28 mouse cellular contexts compared by ENCODE assay signal in the genomic region with DNA sequence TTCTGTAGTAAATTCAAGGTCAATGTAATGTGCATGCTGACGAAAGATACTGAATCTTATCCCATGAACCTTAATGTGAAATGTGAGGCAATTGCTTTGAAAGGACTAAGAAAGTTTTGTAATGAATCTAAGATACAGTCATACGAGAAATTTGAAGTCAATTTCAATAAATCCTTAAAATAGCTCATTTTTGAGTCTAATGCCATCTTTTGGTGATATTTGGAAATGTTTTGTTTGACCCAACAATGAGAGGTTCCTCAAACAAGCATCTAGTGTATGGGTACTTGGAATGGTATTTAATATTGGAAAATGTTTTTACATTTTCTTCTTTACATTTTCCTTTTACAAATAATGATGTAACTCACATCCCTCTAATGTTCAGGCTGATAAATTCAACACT.
"Had no signal": no experiment of that assay in that cellular context is flagged by ENCODE, and none has a peak within 500 bp of the region (broad histone marks: within the 10 kb centered on the region; RNA-seq: fewer than 3 reads in every experiment).

No protein-coding gene starts in this region.

- H3K27me3 ChIP-seq: heart, embryonic 12.5 days; heart, embryonic 13.5 days; heart, embryonic 15.5 days; hindbrain, embryonic 12.5 days; hindbrain, embryonic 13.5 days; hindbrain, embryonic 15.5 days; intestine, embryonic 15.5 days; kidney, embryonic 15.5 days had no signal

- H3K36me3 ChIP-seq: heart, embryonic 12.5 days; heart, embryonic 13.5 days; heart, embryonic 15.5 days; hindbrain, embryonic 10.5 days; hindbrain, embryonic 12.5 days; hindbrain, embryonic 13.5 days; hindbrain, embryonic 15.5 days; intestine, embryonic 15.5 days; kidney, embryonic 15.5 days had no signal

- DNase-seq: heart, postnatal 10 days; heart, postnatal 14 days; heart, postnatal 36 days; heart, postnatal 4 days; kidney, adult 11 months; kidney, adult 18-20 months; kidney, adult 2 months; kidney, adult 8-10 months; kidney, adult 9 months; kidney, postnatal 10 days; kidney, postnatal 14 days; kidney, postnatal 25 days; kidney, postnatal 36 days; kidney, postnatal 4 days; layer of hippocampus, postnatal 36 days had no signal

- H3K9ac ChIP-seq: heart, embryonic 12.5 days; heart, embryonic 13.5 days; heart, embryonic 15.5 days; hindbrain, embryonic 12.5 days; hindbrain, embryonic 13.5 days; hindbrain, embryonic 14.5 days; hindbrain, embryonic 15.5 days; intestine, embryonic 15.5 days; kidney, embryonic 15.5 days had no signal

- H3K4me3 ChIP-seq: heart, embryonic 12.5 days; heart, embryonic 13.5 days; heart, embryonic 15.5 days; hindbrain, embryonic 10.5 days; hindbrain, embryonic 12.5 days; hindbrain, embryonic 13.5 days; hindbrain, embryonic 15.5 days; intestine, embryonic 15.5 days; kidney, embryonic 15.5 days; left cerebral cortex, adult 2 months had no signal

- H3K27ac ChIP-seq: heart, embryonic 13.5 days; heart, embryonic 15.5 days; hindbrain, embryonic 10.5 days; hindbrain, embryonic 12.5 days; hindbrain, embryonic 13.5 days; hindbrain, embryonic 14.5 days; hindbrain, embryonic 15.5 days; hindbrain, postnatal 0 days; intestine, embryonic 15.5 days; kidney, embryonic 15.5 days; kidney, postnatal 0 days; left cerebral cortex, adult 2 months had no signal

- H3K9me3 ChIP-seq: heart, embryonic 12.5 days; heart, embryonic 13.5 days; heart, embryonic 15.5 days; hindbrain, embryonic 10.5 days; hindbrain, embryonic 12.5 days; hindbrain, embryonic 13.5 days; hindbrain, embryonic 15.5 days; intestine, embryonic 15.5 days; kidney, embryonic 15.5 days had no signal

- H3K4me1 ChIP-seq: heart, embryonic 12.5 days; heart, embryonic 13.5 days; heart, embryonic 15.5 days; hindbrain, embryonic 10.5 days; hindbrain, embryonic 12.5 days; hindbrain, embryonic 13.5 days; hindbrain, embryonic 15.5 days; intestine, embryonic 15.5 days; kidney, embryonic 15.5 days had no signal
